Mouse (Mus musculus) hindbrain, embryonic 16.5 days (tissue): ENCODE measurements around the gene Lrrc4. TPM values are rescaled to one million over a fixed set of nuclear protein-coding genes. Genes with fewer than 3 reads are reported as not detected.

Source experiments
- ATAC-seq: fragments of 200-750 bp; cut with Nextera tagmentation; 2 replicates; pipeline ENCODE4 v1.8.0; 2017; ENCODE audit warnings: moderate TSS enrichment, moderate library complexity
- H3K27ac ChIP-seq: fragments of 300-500 bp; sonication (generic); 2 replicates; pipeline ENCODE4 v1.5.1; 2014; ENCODE audit warnings: low read depth, mild to moderate bottlenecking, control low read depth, low read length, moderate library complexity
- H3K27me3 ChIP-seq: fragments of 300-500 bp; sonication (generic); replicated peaks from 2 replicates; pipeline ENCODE4 v1.6.1; 2014; ENCODE audit warnings: low read length; ENCODE audit not compliant: control insufficient read depth, insufficient read depth
- H3K36me3 ChIP-seq: fragments of 300-500 bp; sonication (generic); 2 replicates; pipeline ENCODE4 v1.6.1; 2014; ENCODE audit warnings: mild to moderate bottlenecking, low read length, moderate library complexity, mixed read lengths; ENCODE audit not compliant: control insufficient read depth, insufficient read depth
- H3K4me1 ChIP-seq: fragments of 300-500 bp; sonication (generic); 2 replicates; pipeline ENCODE4 v1.6.1; 2014; ENCODE audit warnings: low read depth, low read length; ENCODE audit not compliant: control insufficient read depth, insufficient read depth
- H3K4me2 ChIP-seq: fragments of 300-500 bp; sonication (generic); 2 replicates; pipeline ENCODE4 v1.6.1; 2014; ENCODE audit warnings: mild to moderate bottlenecking, low read length, control low read depth, moderate library complexity
- H3K4me3 ChIP-seq: fragments of 300-500 bp; sonication (generic); 2 replicates; pipeline ENCODE4 v1.5.1; 2014; ENCODE audit warnings: mild to moderate bottlenecking, low read length, control low read depth, moderate library complexity
- H3K9ac ChIP-seq: fragments of 300-500 bp; sonication (generic); 2 replicates; pipeline ENCODE4 v1.6.1; 2014; ENCODE audit warnings: low read depth, mild to moderate bottlenecking, control low read depth, low read length, moderate library complexity
- H3K9me3 ChIP-seq: fragments of 300-500 bp; sonication (generic); 2 replicates; pipeline ENCODE4 v1.6.1; 2014; ENCODE audit warnings: mild to moderate bottlenecking, low read length, moderate library complexity; ENCODE audit not compliant: control insufficient read depth
- WGBS: fragments of 180-500 bp; shearing (Covaris S2); extraction: QIAGEN DNeasy Blood & Tissue Kit; methylation state at CpG from one replicate; pipeline ENCODE4 v1.1.7; 2014; 5-methylcytosine and 5-hydroxymethylcytosine counted together
- polyA plus RNA-seq: library from polyadenylated mRNA; unstranded; fragments of >200 nt; fragmentation: Nextera tagmentation; extraction: Ambion mirVana; gene quantifications from 2 replicates; pipeline ENCODE4 v1.2.1, GENCODE M21; 2015

The Lrrc4 gene
- polyA plus RNA-seq, 1 experiment from 2014 or later = 7.2 TPM

GRCm38 (mm10) chr6:28848891-28849290 is 17.3 kb upstream of the Lrrc4 start:
- H3K4me1 ChIP-seq = peaks cover 33% of the 10 kb centered on the region
- H3K27me3 ChIP-seq = no peaks in the 10 kb centered on the region
- 0 out of 2 replicates have a peak overlapping the region, but pooled peaks have one; percentile 11 for H3K9ac ChIP-seq
- H3K9me3 ChIP-seq = no peaks in the 10 kb centered on the region
- no peak overlapping the region for H3K4me2 ChIP-seq
- 39% methylated on average over 9 of the region's 9 CpGs for WGBS
- peak overlapping the region; percentile 48; the same call in 1 of the 2 replicates for H3K27ac ChIP-seq
- peak; percentile 48; the same call in 1 of the 2 replicates for ATAC-seq
- H3K4me3 ChIP-seq = no peak overlapping the region
- no peaks in the 10 kb centered on the region for H3K36me3 ChIP-seq

- no peak overlapping the region for H3K4me3 ChIP-seq
- no peak for ATAC-seq
- WGBS = 63% methylated on average over 6 of the region's 6 CpGs
- no peak overlapping the region for H3K4me2 ChIP-seq
- no peak overlapping the region for H3K9ac ChIP-seq
- no peaks in the 10 kb centered on the region for H3K9me3 ChIP-seq
- no peak overlapping the region for H3K27ac ChIP-seq
- no peaks in the 10 kb centered on the region for H3K27me3 ChIP-seq
- no peaks in the 10 kb centered on the region for H3K36me3 ChIP-seq
- H3K4me1 ChIP-seq = peaks cover 27% of the 10 kb centered on the region
Observed at GRCm38 (mm10) chr6:28848285-28848794, 16.8 kb upstream of the Lrrc4 start.

- H3K9ac ChIP-seq = no peak overlapping the region
- no peak overlapping the region for H3K4me3 ChIP-seq
- ATAC-seq = no peak
- no peaks in the 10 kb centered on the region for H3K27me3 ChIP-seq
- H3K4me1 ChIP-seq = peaks cover 25% of the 10 kb centered on the region
- no peak overlapping the region for H3K27ac ChIP-seq
- no peak overlapping the region for H3K4me2 ChIP-seq
- 62% methylated on average over 6 of the region's 6 CpGs for WGBS
- no peaks in the 10 kb centered on the region for H3K9me3 ChIP-seq
- H3K36me3 ChIP-seq = no peaks in the 10 kb centered on the region
Observed at GRCm38 (mm10) chr6:28847616-28848015, 16.1 kb upstream of the Lrrc4 start.

GRCm38 (mm10) chr6:28845610-28846009 is 14.1 kb upstream of the Lrrc4 start:
- Histone ChIP-seq H3K27ac (no peak overlapping the region), H3K36me3 (no peaks in the 10 kb centered on the region), H3K4me3 (no peak overlapping the region), H3K4me1 (peaks cover 28% of the 10 kb centered on the region), H3K9ac (no peak overlapping the region), H3K9me3 (no peaks in the 10 kb centered on the region), H3K27me3 (no peaks in the 10 kb centered on the region), H3K4me2 (no peak overlapping the region)
- 46% methylated on average over 4 of the region's 4 CpGs for WGBS
- no peak for ATAC-seq

- H3K36me3 ChIP-seq = no peaks in the 10 kb centered on the region
- H3K27ac ChIP-seq = peak overlapping the region; percentile 54
- H3K4me1 ChIP-seq = peaks cover 12% of the 10 kb centered on the region; the same call in 1 of the 2 replicates
- WGBS = 16% methylated on average over 4 of the region's 4 CpGs
- H3K9ac ChIP-seq = no peak overlapping the region
- no peak overlapping the region for H3K4me3 ChIP-seq
- H3K27me3 ChIP-seq = no peaks in the 10 kb centered on the region
- no peaks in the 10 kb centered on the region for H3K9me3 ChIP-seq
- no peak overlapping the region; the same call in 1 of the 2 replicates for H3K4me2 ChIP-seq
- peak; percentile 96 for ATAC-seq
Observed at GRCm38 (mm10) chr6:28842375-28843276, 11.1 kb upstream of the Lrrc4 start.

GRCm38 (mm10) chr6:28841569-28841968 is 10.0 kb upstream of the Lrrc4 start:
- no peak for ATAC-seq
- H3K9ac ChIP-seq = no peak overlapping the region
- H3K4me2 ChIP-seq = no peak overlapping the region
- peak overlapping the region; percentile 6; the same call in 1 of the 2 replicates for H3K27ac ChIP-seq
- peaks cover 12% of the 10 kb centered on the region; the same call in 1 of the 2 replicates for H3K4me1 ChIP-seq
- no peak overlapping the region for H3K4me3 ChIP-seq
- H3K36me3 ChIP-seq = no peaks in the 10 kb centered on the region
- WGBS = 73% methylated on average over 3 of the region's 3 CpGs
- H3K9me3 ChIP-seq = no peaks in the 10 kb centered on the region
- no peaks in the 10 kb centered on the region for H3K27me3 ChIP-seq

- Histone ChIP-seq H3K9me3 (no peaks in the 10 kb centered on the region), H3K9ac (no peak overlapping the region), H3K27me3 (no peaks in the 10 kb centered on the region), H3K4me1 (peaks cover 6% of the 10 kb centered on the region; the same call in 1 of the 2 replicates), H3K27ac (no peak overlapping the region), H3K4me3 (no peak overlapping the region), H3K4me2 (no peak overlapping the region), H3K36me3 (no peaks in the 10 kb centered on the region)
- no peak for ATAC-seq
Observed at GRCm38 (mm10) chr6:28836600-28836999, 5.1 kb upstream of the Lrrc4 start.

GRCm38 (mm10) chr6:28834046-28834445 is 2.5 kb upstream of the Lrrc4 start:
- ATAC-seq = no peak
- WGBS = 29% methylated on average over 2 of the region's 2 CpGs
- H3K9ac ChIP-seq = peak overlapping the region; percentile 98

GRCm38 (mm10) chr6:28833380-28833822 is 1.9 kb upstream of the Lrrc4 start:
- Histone ChIP-seq H3K4me1 (peaks cover 31% of the 10 kb centered on the region), H3K4me3 (peak overlapping the region; percentile 80), H3K9ac (peak overlapping the region; percentile 98), H3K27ac (peak overlapping the region; percentile 97), H3K36me3 (no peaks in the 10 kb centered on the region), H3K9me3 (no peaks in the 10 kb centered on the region), H3K27me3 (no peaks in the 10 kb centered on the region), H3K4me2 (peak overlapping the region; percentile 69)
- under 1% methylated on average over 39 of the region's 43 CpGs for WGBS
- ATAC-seq = peak; percentile 82

More at GRCm38 (mm10) chr6:28834046-28834445, 2.5 kb upstream of the Lrrc4 start:
- no peaks in the 10 kb centered on the region for H3K27me3 ChIP-seq
- H3K4me2 ChIP-seq = peak overlapping the region; percentile 69
- peaks cover 26% of the 10 kb centered on the region for H3K4me1 ChIP-seq
- peak overlapping the region; percentile 80 for H3K4me3 ChIP-seq
- no peaks in the 10 kb centered on the region for H3K36me3 ChIP-seq
- H3K27ac ChIP-seq = peak overlapping the region; percentile 97
- H3K9me3 ChIP-seq = no peaks in the 10 kb centered on the region
